Comparison of ENCODE assay signal across 10 mouse cellular contexts in the genomic region with DNA sequence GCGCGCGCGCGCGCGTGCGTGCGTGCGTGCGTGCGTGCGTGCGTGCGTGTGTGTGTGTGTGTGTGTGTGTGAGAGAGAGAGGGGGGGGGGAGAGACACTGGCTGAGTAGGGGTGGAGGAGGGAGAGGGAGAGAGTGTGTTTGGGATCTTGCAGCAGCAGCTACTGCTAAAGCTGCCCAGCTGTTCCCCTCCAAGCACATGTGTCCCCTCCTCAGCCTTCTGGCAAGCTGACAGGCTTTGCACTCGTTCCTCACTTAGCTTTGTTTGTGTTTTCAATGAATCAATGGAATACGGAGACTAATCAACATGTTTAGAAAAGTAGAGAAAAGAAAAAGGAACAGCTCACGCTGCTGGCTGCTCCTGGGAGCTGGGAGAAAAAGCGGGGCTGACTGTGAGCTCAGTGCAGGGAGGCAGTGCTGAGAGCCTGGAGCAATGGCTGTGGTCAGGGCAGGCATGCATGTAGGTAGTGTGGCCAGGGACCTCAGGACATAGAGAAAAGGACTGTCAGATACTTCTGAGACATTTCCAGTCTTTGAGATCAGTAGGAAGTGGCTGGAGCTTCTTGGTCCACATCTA. TPM values are rescaled to one million over a fixed set of nuclear protein-coding genes. Genes with fewer than 3 reads are reported as not detected.
A peak's percentile ranks its signal among the peaks of the same experiment; 100 is the strongest.
DNase-seq lines count a peak whose midpoint lies in the region; ATAC-seq and TF ChIP-seq lines count a peak whose summit lies in the region.
"Had no signal": no experiment of that assay in that cellular context is flagged by ENCODE, and none has a peak within 500 bp of the region (broad histone marks: within the 10 kb centered on the region; RNA-seq: fewer than 3 reads in every experiment).

No protein-coding gene starts in this region.

- no peaks in the 10 kb centered on the region for H3K4me1 ChIP-seq in heart, embryonic 10.5 days
- H3K4me1 ChIP-seq in lung, embryonic 14.5 days (ENCODE audit: insufficient read depth) = no peaks in the 10 kb centered on the region
- no peaks in the 10 kb centered on the region for H3K4me1 ChIP-seq in lung, adult 2 months (ENCODE audit: control insufficient read depth, insufficient read depth, low read length)
- H3K4me1 ChIP-seq in intestine, embryonic 15.5 days (replicated peaks) = 0 out of 2 replicates have a peak, but pooled peaks cover 3% of the 10 kb centered on the region
- H3K4me1 ChIP-seq in liver, postnatal 0 days (ENCODE audit: insufficient read depth) = no peaks in the 10 kb centered on the region
- H3K4me1 ChIP-seq: limb, embryonic 13.5 days had no signal

- H3K9me3 ChIP-seq in heart, embryonic 10.5 days = no peaks in the 10 kb centered on the region
- no peaks in the 10 kb centered on the region for H3K9me3 ChIP-seq in lung, embryonic 14.5 days (ENCODE audit: low read depth, low read length)
- H3K9me3 ChIP-seq in intestine, embryonic 15.5 days = no peaks in the 10 kb centered on the region
- no peaks in the 10 kb centered on the region for H3K9me3 ChIP-seq in liver, postnatal 0 days (ENCODE audit: low read length)
- H3K9me3 ChIP-seq: limb, embryonic 13.5 days had no signal

- no peak for TF ChIP-seq EP300 in liver, postnatal 0 days (IDR thresholded peaks at IDR 0.05; ENCODE audit: low read depth)

- no peak overlapping the region for H3K27ac ChIP-seq in heart, embryonic 10.5 days
- H3K27ac ChIP-seq in lung, embryonic 14.5 days (ENCODE audit: low read depth) = peak overlapping the region; percentile 63; the same call in 1 of the 2 replicates
- H3K27ac ChIP-seq in intestine, embryonic 15.5 days = no peak overlapping the region
- H3K27ac ChIP-seq in liver, postnatal 0 days (ENCODE audit: low read depth) = no peak overlapping the region
- H3K27ac ChIP-seq: limb, embryonic 13.5 days had no signal

- no peak overlapping the region for H3K4me3 ChIP-seq in heart, embryonic 10.5 days
- H3K4me3 ChIP-seq in lung, embryonic 14.5 days (ENCODE audit: low read depth, low read length) = no peak overlapping the region
- no peak overlapping the region for H3K4me3 ChIP-seq in lung, adult 2 months (replicated peaks; ENCODE audit: extremely low read depth, low read depth, low read length)
- H3K4me3 ChIP-seq in intestine, embryonic 15.5 days (replicated peaks) = no peak overlapping the region
- no peak overlapping the region for H3K4me3 ChIP-seq in liver, postnatal 0 days (ENCODE audit: low read depth, low read length)
- H3K4me3 ChIP-seq: limb, embryonic 13.5 days had no signal

- TF ChIP-seq POLR2A in lung, adult 2 months (IDR thresholded peaks at IDR 0.05; ENCODE audit: borderline replicate concordance, extremely low read depth, low read depth, low read length) = no peak

- no peak overlapping the region for H3K4me2 ChIP-seq in lung, embryonic 14.5 days
- no peak overlapping the region for H3K4me2 ChIP-seq in intestine, embryonic 15.5 days (replicated peaks)
- H3K4me2 ChIP-seq in liver, postnatal 0 days (ENCODE audit: low read depth, low read length) = no peak overlapping the region
- H3K4me2 ChIP-seq: limb, embryonic 13.5 days had no signal

- no peak overlapping the region for H3K9ac ChIP-seq in lung, embryonic 14.5 days
- no peak overlapping the region for H3K9ac ChIP-seq in intestine, embryonic 15.5 days
- H3K9ac ChIP-seq in liver, postnatal 0 days (replicated peaks) = no peak overlapping the region
- H3K9ac ChIP-seq: limb, embryonic 13.5 days had no signal

- H3K36me3 ChIP-seq in heart, embryonic 10.5 days = peaks cover 97% of the 10 kb centered on the region
- peaks cover 88% of the 10 kb centered on the region for H3K36me3 ChIP-seq in lung, embryonic 14.5 days (ENCODE audit: insufficient read depth)
- H3K36me3 ChIP-seq in intestine, embryonic 15.5 days = peaks cover 25% of the 10 kb centered on the region
- peaks cover 71% of the 10 kb centered on the region for H3K36me3 ChIP-seq in liver, postnatal 0 days (replicated peaks; ENCODE audit: insufficient read depth, low read length)

- peak; percentile 90 for DNase-seq in heart, adult 11 months
- DNase-seq in heart, embryonic 10.5 days (ENCODE audit: low spot score) = no peak
- peak; percentile 90 for DNase-seq in lung, embryonic 14.5 days
- DNase-seq in lung, adult 2 months = no peak
- peak; percentile 20 for DNase-seq in R1 (ENCODE audit: low read depth, low spot score)
- no peak for DNase-seq in liver, postnatal 0 days
- DNase-seq in yolk sac, embryonic 10.5 days (ENCODE audit: low spot score) = no peak
- DNase-seq: embryo, embryonic 11 days had no signal

- no peak for TF ChIP-seq CTCF in lung, embryonic 14.5 days (IDR thresholded peaks at IDR 0.05; ENCODE audit: low read depth)
- TF ChIP-seq CTCF in lung, adult 2 months (IDR thresholded peaks at IDR 0.05; ENCODE audit: insufficient read depth, low read length) = no peak
- TF ChIP-seq CTCF in liver, postnatal 0 days (IDR thresholded peaks at IDR 0.05; ENCODE audit: low read depth) = no peak

- WGBS in heart, embryonic 10.5 days = 90% methylated on average over 19 of the region's 19 CpGs
- 80% methylated on average over 19 of the region's 19 CpGs for WGBS in lung, embryonic 14.5 days
- 79% methylated on average over 19 of the region's 19 CpGs for WGBS in lung, adult 2 months
- 74% methylated on average over 19 of the region's 19 CpGs for WGBS in intestine, embryonic 15.5 days
- 90% methylated on average over 19 of the region's 19 CpGs for WGBS in liver, postnatal 0 days (ENCODE audit: insufficient replicate concordance)

- no peaks in the 10 kb centered on the region for H3K27me3 ChIP-seq in heart, embryonic 10.5 days (ENCODE audit: insufficient read depth, poor library complexity, severe bottlenecking)
- H3K27me3 ChIP-seq in lung, embryonic 14.5 days (ENCODE audit: insufficient read depth, low read length) = no peaks in the 10 kb centered on the region
- H3K27me3 ChIP-seq in intestine, embryonic 15.5 days (replicated peaks) = no peaks in the 10 kb centered on the region
- H3K27me3 ChIP-seq in liver, postnatal 0 days (ENCODE audit: insufficient read depth, low read length) = no peaks in the 10 kb centered on the region
- H3K27me3 ChIP-seq: limb, embryonic 13.5 days had no signal

- peak; percentile 92 for ATAC-seq in lung, embryonic 14.5 days (ENCODE audit: insufficient read depth)
- peak; percentile 68; the same call in 1 of the 2 replicates for ATAC-seq in intestine, embryonic 15.5 days
- no peak for ATAC-seq in liver, postnatal 0 days

RNA-seq across cellular contexts. Expression of a gene that starts 57.1 kb away (rescaled TPM):
- polyA plus RNA-seq in heart, embryonic 10.5 days (2016; fragmentation: Nextera tagmentation; extraction: Ambion mirVana) = 1.7 and 4.9 TPM in 2 replicates
- 5.7 and 5.9 TPM in 2 replicates for polyA plus RNA-seq in lung, embryonic 14.5 days (2014; fragmentation: Nextera tagmentation; extraction: Ambion mirVana)
- polyA plus RNA-seq in lung, adult 2 months (2012; rRNA removed) = 11.5 and 12.6 TPM in 2 replicates
- 2.8 and 3.1 TPM in 2 replicates for polyA plus RNA-seq in intestine, embryonic 15.5 days (2015; fragmentation: Nextera tagmentation; extraction: Ambion mirVana)
- 1.3 and 1.7 TPM in 2 replicates for polyA plus RNA-seq in liver, postnatal 0 days (2015; fragmentation: Nextera tagmentation; extraction: Ambion mirVana)

Comparison
In these comparisons a context has a peak if more than half of its experiments do, and no peak if none do; other contexts are left out.
1. DNase-seq: peak in heart, adult 11 months (single experiment), lung, embryonic 14.5 days (single experiment) and R1 (single experiment); none in heart, embryonic 10.5 days (single experiment), lung, adult 2 months (single experiment), liver, postnatal 0 days (single experiment) and yolk sac, embryonic 10.5 days (single experiment).